Mouse (Mus musculus) bone marrow, adult 2 months (tissue): Measurements from ENCODE around the gene Mthfd1. TPM values are rescaled to one million over a fixed set of nuclear protein-coding genes. Genes with fewer than 3 reads are reported as not detected.

Experiments used
- H3K27ac ChIP-seq: fragments of 200-500 bp; 2 replicates; pipeline ENCODE4 v1.5.1; 2012; ENCODE audit warnings: low read depth, mild to moderate bottlenecking, control low read depth, inconsistent platforms, low read length; ENCODE audit not compliant: control insufficient read depth, poor library complexity, insufficient read depth
- H3K4me1 ChIP-seq: fragments of 200-500 bp; 2 replicates; pipeline ENCODE4 v1.6.1; 2011; ENCODE audit warnings: low read length; ENCODE audit not compliant: control insufficient read depth, insufficient read depth
- H3K4me3 ChIP-seq: fragments of 200-500 bp; replicated peaks from 2 replicates; pipeline ENCODE3; 2011; ENCODE audit warnings: mild to moderate bottlenecking, low read depth, low read length, control low read depth; ENCODE audit not compliant: control insufficient read depth
- CTCF ChIP-seq: fragments of 200-500 bp; IDR thresholded peaks from 2 replicates; pipeline ENCODE4 v1.5.1; 2011; ENCODE audit warnings: low read length, control low read depth; ENCODE audit not compliant: control insufficient read depth, insufficient read depth
- POLR2A ChIP-seq: fragments of 200-500 bp; IDR thresholded peaks from 2 replicates; pipeline ENCODE4 v1.6.1; 2011; ENCODE audit warnings: low read depth, mild to moderate bottlenecking, control low read depth, low read length, borderline replicate concordance; ENCODE audit not compliant: control insufficient read depth
- WGBS: fragments of 180-500 bp; shearing (Covaris S2); methylation state at CpG from one replicate; pipeline ENCODE4 v1.1.7; 2018; 5-methylcytosine and 5-hydroxymethylcytosine counted together
- polyA plus RNA-seq: library from polyadenylated mRNA; stranded (reverse); fragments of >200 nt; gene quantifications from 2 replicates; pipeline ENCODE4 v1.2.4, GENCODE M21; 2011; ENCODE audit warnings: low replicate concordance; ENCODE audit not compliant: missing spikeins, insufficient read depth, insufficient read length

Mthfd1 gene
- polyA plus RNA-seq, 1 experiment: 31.5 TPM

DNA sequence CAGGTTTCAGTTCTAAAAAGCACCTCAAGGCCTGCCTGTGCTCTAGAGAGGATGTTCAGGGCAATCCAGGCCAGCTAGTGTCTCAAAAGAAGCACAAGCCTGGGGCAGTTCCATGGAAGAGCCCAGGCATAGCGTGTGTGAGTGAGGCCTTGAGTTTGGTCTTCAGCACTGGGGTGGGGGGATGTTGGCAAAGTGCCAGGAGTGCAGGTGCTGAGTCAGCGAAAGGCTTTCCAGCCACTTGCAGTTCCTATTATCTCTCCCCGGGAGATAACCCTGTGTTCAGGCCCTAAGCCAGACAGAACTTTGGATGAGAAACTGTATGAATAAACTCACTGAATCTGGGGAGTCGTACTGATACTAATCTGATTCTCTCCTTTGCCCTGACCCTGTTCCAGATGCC, 27.0 kb downstream of the Mthfd1 start:
- H3K27ac ChIP-seq: no peak overlapping the region
- no peak for TF ChIP-seq CTCF
- no peaks in the 10 kb centered on the region for H3K4me1 ChIP-seq
- whole genome bisulfite sequencing: 55% methylated on average over 4 of the region's 4 CpGs
- no peak overlapping the region for H3K4me3 ChIP-seq

DNA sequence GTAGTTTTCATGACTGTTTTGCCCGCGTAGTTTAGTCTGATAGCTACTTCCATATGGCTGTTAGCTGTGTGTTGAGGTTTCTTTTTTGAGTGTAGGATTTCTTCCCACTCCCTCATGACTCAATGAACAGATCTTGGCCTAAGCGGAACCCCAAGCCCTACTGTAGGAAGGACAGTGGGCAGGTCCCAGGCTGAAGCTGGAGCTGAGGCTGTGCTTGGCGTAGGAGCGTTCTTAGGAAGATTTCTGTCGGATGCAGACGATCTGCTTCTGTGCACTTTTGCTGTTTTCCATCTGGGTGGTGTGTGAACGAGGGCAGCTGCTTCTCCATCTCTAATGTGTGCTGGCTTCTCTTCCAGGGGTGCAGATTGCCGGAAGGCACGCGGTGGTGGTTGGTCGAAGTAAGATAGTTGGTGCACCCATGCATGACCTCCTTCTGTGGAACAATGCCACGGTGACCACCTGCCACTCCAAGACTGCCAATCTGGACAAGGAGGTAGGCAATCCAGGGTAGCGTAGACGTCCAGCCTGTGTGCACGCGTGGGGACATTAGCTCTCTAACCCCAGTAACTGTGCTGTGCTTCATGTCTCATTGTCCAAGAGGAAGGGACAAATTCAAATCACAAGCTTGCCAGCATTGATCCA, 27.6 kb downstream of the Mthfd1 start:
- H3K4me1 ChIP-seq: no peaks in the 10 kb centered on the region
- 91% methylated on average over 17 of the region's 17 CpGs for WGBS
- no peak for TF ChIP-seq CTCF
- TF ChIP-seq POLR2A: no peak

DNA sequence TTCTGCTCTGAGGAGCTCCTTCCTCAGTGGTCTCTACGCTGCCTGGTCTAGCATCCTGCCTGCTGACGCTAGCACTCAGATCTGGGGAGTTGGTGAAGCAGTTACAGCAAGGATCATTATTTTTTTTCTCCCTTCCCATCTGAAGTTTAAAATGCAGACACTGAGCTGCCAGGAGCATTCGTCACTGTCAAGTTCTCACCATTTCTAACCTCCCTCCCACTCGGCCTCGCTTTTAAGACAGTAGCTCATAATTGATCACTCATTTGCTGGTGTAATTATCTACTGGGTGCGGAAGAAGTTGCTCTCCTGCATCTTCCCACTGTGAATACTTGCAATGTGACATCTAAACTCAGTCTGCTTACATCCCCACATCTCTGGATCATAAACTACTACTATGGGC, 30.3 kb downstream of the Mthfd1 start:
- 91% methylated on average over 6 of the region's 6 CpGs for WGBS
- Histone ChIP-seq H3K27ac (no peak overlapping the region), H3K4me3 (no peak overlapping the region), H3K4me1 (no peaks in the 10 kb centered on the region)
- no peak for TF ChIP-seq POLR2A
- TF ChIP-seq CTCF: no peak

More for the DNA sequence above, 27.6 kb downstream of the Mthfd1 start:
- Histone ChIP-seq H3K4me3 (no peak overlapping the region), H3K27ac (no peak overlapping the region)

DNA sequence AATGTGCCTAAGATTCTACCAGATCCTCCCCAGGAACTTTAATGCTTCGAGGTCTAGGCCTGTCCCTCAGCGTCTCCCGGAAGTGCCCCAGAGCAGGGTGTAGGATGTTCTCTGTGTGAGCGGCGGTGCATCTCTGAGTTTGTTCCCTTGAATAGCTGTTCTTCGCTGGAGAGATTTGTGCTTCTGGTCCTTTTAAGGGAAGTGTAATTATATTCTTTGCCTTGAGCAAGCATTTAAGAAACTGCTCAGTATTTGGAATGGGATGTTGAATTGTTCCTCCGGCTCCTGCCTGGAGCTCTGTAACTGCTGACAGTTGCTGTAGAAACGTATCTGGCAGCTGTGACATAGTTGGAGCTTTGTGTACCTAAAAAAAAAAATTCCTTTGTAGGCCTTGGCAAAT, 32.9 kb downstream of the Mthfd1 start:
- no peak overlapping the region for H3K27ac ChIP-seq
- WGBS: 90% methylated on average over 8 of the region's 8 CpGs
- TF ChIP-seq POLR2A (no peak), CTCF (no peak)
- no peaks in the 10 kb centered on the region for H3K4me1 ChIP-seq
- no peak overlapping the region for H3K4me3 ChIP-seq

DNA sequence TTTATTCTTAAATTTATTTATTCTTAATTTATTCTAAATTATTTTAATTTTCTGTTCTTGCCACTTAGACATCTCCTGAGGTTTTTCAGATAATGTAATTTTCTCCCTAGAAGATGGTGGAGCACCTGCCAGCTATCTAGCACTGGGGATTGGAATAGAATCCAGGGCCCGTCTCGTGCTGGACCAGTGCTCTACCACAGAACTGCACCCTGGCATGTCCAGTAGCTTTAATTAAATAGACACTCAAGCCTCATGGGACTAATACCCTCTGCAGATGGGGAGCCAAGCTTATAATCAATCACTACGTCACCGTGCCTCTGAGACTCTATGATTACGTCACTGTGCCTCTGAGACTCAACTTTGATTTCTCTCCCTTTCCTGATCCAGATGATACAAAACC, 33.4 kb downstream of the Mthfd1 start:
- H3K4me3 ChIP-seq: no peak overlapping the region
- WGBS: 90% methylated on average over 5 of the region's 5 CpGs
- H3K27ac ChIP-seq: no peak overlapping the region
- H3K4me1 ChIP-seq: no peaks in the 10 kb centered on the region
- TF ChIP-seq POLR2A: no peak
- TF ChIP-seq CTCF: no peak

DNA sequence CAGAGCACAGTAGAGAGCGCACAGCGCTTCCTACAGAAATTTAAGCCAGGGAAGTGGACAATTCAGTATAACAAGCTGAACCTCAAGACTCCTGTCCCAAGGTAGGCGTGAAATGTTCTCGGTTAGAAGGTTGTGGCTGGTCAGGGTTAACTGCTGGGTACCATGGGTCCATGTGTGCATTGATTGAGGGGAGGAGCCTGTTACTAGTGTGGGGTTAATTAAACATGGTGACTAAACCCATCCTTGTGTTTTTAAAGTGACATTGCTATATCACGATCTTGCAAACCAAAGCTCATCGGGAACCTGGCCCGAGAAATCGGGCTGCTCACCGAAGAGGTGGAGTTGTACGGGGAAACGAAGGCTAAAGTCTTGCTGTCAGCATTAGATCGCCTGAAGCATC, 34.3 kb downstream of the Mthfd1 start:
- no peak for TF ChIP-seq POLR2A
- no peak for TF ChIP-seq CTCF
- no peaks in the 10 kb centered on the region for H3K4me1 ChIP-seq
- H3K27ac ChIP-seq: no peak overlapping the region
- WGBS: 93% methylated on average over 12 of the region's 12 CpGs
- H3K4me3 ChIP-seq: no peak overlapping the region

DNA sequence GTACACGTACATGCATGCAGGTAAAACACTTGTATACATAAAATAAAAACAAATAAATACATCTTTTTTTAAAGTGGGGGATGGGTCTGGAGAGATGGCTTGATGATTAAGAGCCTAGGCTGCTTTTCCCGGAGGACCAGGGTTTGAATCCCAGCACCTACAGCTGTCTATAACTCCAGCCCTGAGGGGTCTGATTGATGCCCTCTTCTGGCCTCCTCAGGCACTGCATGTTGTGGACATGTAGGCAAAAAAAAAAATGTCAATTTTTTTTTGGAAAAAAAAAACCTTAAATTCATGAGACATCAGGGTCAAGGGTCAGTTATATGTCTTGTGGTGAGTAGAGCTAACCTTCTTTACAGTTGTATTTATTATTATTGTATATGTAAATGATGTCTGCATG, 35.2 kb downstream of the Mthfd1 start:
- Histone ChIP-seq H3K27ac (no peak overlapping the region), H3K4me1 (no peaks in the 10 kb centered on the region), H3K4me3 (no peak overlapping the region)
- TF ChIP-seq CTCF: no peak
- TF ChIP-seq POLR2A: no peak
- 90% methylated on average over 2 of the region's 2 CpGs for WGBS

DNA sequence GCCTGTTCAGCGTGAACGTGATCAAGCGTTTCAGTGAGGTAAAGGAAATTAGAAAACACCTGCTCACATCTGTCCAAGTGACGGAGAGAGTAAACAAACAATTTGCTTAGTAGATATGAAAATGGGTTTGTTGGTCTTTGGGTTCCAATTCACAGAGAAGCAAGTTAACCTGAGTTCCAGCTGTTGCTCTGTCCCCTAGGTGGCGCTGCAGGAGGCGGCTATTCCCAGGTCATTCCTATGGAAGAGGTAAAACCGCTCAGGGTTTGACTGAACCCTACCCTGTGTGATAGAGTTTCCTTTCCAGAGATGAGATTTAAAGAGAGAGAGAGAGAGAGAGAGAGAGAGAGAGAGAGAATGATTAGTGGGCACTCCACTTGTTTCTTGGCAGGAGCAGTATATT, 38.1 kb downstream of the Mthfd1 start:
- WGBS: 62% methylated on average over 7 of the region's 7 CpGs
- Histone ChIP-seq H3K4me3 (no peak overlapping the region), H3K27ac (no peak overlapping the region), H3K4me1 (no peaks in the 10 kb centered on the region)
- TF ChIP-seq POLR2A (no peak), CTCF (peak; percentile 86)

DNA sequence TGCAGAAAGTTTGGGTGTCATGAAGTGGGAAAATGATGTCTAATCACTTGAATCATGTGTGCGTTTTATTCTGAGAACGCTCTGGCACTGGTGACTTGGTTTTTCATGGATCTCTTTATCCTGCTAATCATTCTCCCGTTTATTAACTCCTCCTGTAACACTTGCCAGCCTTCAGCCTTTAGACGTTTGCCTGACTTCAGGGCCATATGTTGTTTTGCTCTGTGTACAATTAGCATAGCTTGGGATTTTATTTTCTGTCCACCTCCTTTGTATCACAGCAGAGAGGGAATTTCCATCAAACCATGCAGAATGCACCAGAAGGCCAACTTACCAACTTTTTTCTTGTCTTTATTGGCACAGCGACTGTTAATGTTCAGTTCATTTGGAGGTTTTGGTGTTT, 42.7 kb downstream of the Mthfd1 start:
- no peaks in the 10 kb centered on the region for H3K4me1 ChIP-seq
- 84% methylated on average over 5 of the region's 5 CpGs for WGBS
- no peak overlapping the region for H3K4me3 ChIP-seq
- H3K27ac ChIP-seq: no peak overlapping the region
- TF ChIP-seq CTCF: no peak
- no peak for TF ChIP-seq POLR2A
